Mouse (Mus musculus) myocyte (in vitro differentiated cells): ENCODE measurements at regions not wholly inside any gene's neighbourhood (a gene's known extent, or its start where the extent isn't known, plus 50 kb on each side); places are given as distances from the start of the nearest gene placed in this dataset.
"Not testable (repeated sequence)": the region's sequence is repeated elsewhere in the genome, so short reads cannot be mapped to it uniquely, and the experiment has no call there.

Experiments
- CEBPB ChIP-seq: IDR thresholded peaks from 2 replicates; pipeline ENCODE4 v1.6.1; 2011; ENCODE audit warnings: mild to moderate bottlenecking, moderate library complexity; ENCODE audit not compliant: poor library complexity, insufficient read depth, severe bottlenecking
- MAX ChIP-seq: IDR thresholded peaks from one replicate; pipeline ENCODE4 v1.6.1; 2011; ENCODE audit warnings: low read depth, mild to moderate bottlenecking, control low read depth
- MYOD1 ChIP-seq, 3 experiments: IDR thresholded peaks; one replicate each; pipeline ENCODE4 v1.6.1; 2011; ENCODE audit warnings: control low read depth in 2 of 3, low read depth in 2 of 3, mild to moderate bottlenecking in 2 of 3, moderate library complexity in 1 of 3; ENCODE audit not compliant: insufficient read length in 2 of 3, control insufficient read depth in 1 of 3
- MYOG ChIP-seq, 3 experiments: IDR thresholded peaks; one replicate each; pipeline ENCODE4 v1.6.1; 2011; ENCODE audit warnings: control low read depth in 2 of 3, low read depth in 2 of 3, mild to moderate bottlenecking in 2 of 3; ENCODE audit not compliant: insufficient read length in 2 of 3, control insufficient read depth in 1 of 3, insufficient read depth in 1 of 3
- POLR2A ChIP-seq: IDR thresholded peaks from one replicate; pipeline ENCODE4 v1.6.1; 2011; ENCODE audit warnings: low read depth, mild to moderate bottlenecking, control low read depth, moderate library complexity; ENCODE audit not compliant: insufficient read length
- POLR2AphosphoS2 ChIP-seq: IDR thresholded peaks from one replicate; pipeline ENCODE4 v1.6.1; 2011; ENCODE audit warnings: low read depth, control low read depth; ENCODE audit not compliant: insufficient read length
- TCF12 ChIP-seq: IDR thresholded peaks from one replicate; pipeline ENCODE4 v1.6.1; 2011; ENCODE audit warnings: mild to moderate bottlenecking, control low read depth; ENCODE audit not compliant: poor library complexity, insufficient read depth, severe bottlenecking
- USF1 ChIP-seq: IDR thresholded peaks from one replicate; pipeline ENCODE4 v1.6.1; 2011; ENCODE audit warnings: low read depth, mild to moderate bottlenecking, control low read depth, moderate library complexity

GRCm38 (mm10) chr14:53428447-53428846 is 825.5 kb downstream of the Dad1 start:
- TF ChIP-seq POLR2AphosphoS2; MYOD1 (IDR thresholded peaks at IDR 0.05; ENCODE audit: control insufficient read depth in 1 of 3, insufficient read length in 2 of 3, low read depth in 2 of 3); CEBPB; MAX; USF1; TCF12; POLR2A; MYOG (IDR thresholded peaks at IDR 0.05; ENCODE audit: control insufficient read depth in 1 of 3, insufficient read depth in 1 of 3, insufficient read length in 2 of 3, low read depth in 2 of 3): not testable (repeated sequence)
